Mouse (Mus musculus) bone marrow macrophage, adult 2 months (primary cell): ENCODE results near the gene Mybph. TPM values are rescaled to one million over a fixed set of nuclear protein-coding genes. Genes with fewer than 3 reads are reported as not detected.

Source experiments
- H3K27ac ChIP-seq: 2 replicates; pipeline ENCODE4 v1.5.1; 2012; ENCODE audit warnings: low read depth, low read length; ENCODE audit not compliant: insufficient read depth
- H3K4me1 ChIP-seq: 2 replicates; pipeline ENCODE4 v1.6.1; 2012; ENCODE audit warnings: low read length; ENCODE audit not compliant: control insufficient read depth, insufficient read depth
- H3K4me3 ChIP-seq: 2 replicates; pipeline ENCODE4 v1.5.1; 2012; ENCODE audit warnings: mild to moderate bottlenecking, low read length, moderate library complexity; ENCODE audit not compliant: insufficient read depth
- CTCF ChIP-seq: IDR thresholded peaks from 2 replicates; pipeline ENCODE4 v1.5.1; 2012; ENCODE audit warnings: low read depth, mild to moderate bottlenecking, low read length, moderate library complexity
- POLR2A ChIP-seq: IDR thresholded peaks from 2 replicates; pipeline ENCODE4 v1.6.1; 2012; ENCODE audit warnings: mild to moderate bottlenecking, low read depth, low read length, borderline replicate concordance
- polyA plus RNA-seq: library from polyadenylated mRNA; stranded (reverse); fragments of >200 nt; gene quantifications from 2 replicates; pipeline ENCODE4 v1.2.4, GENCODE M21; 2012; ENCODE audit not compliant: missing spikeins, insufficient read depth, insufficient read length

Gene Mybph
- polyA plus RNA-seq, 1 experiment, result not detected

DNA sequence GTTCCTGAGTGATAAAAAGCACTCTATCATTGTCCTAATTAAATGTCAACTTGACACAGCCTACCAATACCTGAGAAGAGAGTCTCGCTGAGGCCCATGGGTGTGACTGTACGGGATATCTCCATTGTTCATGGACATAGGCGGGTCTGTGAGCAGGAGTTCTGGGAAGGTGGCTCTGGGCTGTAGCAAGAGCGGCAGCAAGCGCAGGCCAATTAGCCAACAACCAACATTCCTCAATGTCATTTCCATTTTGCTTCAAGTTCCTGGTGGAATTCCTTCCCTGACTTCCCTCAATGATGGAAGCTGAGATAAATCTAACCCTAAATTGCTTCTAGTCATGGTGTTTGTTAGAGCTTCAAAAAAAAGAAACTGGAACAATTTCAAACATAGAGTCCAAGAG, 15.3 kb upstream of the Mybph start:
- Histone ChIP-seq H3K4me3 (no peak overlapping the region), H3K4me1 (no peaks in the 10 kb centered on the region), H3K27ac (no peak overlapping the region)
- TF ChIP-seq CTCF (no peak), POLR2A (no peak)

DNA sequence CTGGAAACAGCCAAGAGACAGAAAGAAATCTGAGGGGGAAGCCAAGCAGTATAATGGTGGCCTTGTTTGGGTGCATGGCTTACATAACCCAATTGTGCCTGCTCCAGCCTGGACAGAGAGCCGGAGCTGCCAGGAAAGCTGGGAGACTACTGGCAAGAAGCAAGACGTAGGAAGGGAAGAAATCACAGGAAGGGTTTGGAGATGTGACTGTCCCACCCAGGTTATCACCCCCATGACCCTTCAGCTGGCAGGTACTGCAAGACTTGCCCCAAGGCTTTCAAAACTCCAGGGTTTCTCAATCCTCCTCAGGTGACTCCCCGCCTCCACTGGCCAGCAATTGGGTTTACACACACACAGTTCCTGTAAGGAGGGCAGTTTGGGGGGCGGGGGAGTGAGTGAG, 11.2 kb upstream of the Mybph start, which contains the start of gene Chil1:
Chil1 (plus strand) TSS at position 152 of the 400 bp plus-strand sequence.
- Histone ChIP-seq H3K4me1 (no peaks in the 10 kb centered on the region), H3K27ac (no peak within 1 kb of the TSS), H3K4me3 (no peak within 1 kb of the TSS)
- TF ChIP-seq CTCF (no peak), POLR2A (no peak)

DNA sequence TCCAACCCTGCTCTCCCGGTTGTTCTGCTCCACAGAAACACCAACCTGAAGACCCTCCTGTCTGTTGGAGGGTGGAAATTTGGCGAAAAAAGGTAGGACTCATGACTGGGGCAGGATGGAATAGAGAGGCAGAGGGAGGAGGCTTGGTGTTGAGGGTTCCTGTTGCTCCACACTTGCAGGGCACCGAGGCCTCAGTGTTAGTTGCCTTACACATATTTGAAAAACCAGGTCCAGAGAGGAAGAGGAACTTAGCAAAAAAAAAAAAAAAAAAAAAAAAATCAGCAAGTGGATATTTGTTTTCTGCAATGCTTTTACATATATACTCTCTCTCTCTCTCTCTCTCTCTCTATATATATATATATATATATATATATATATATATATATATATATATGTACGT, 9.2 kb upstream of the Mybph start:
- TF ChIP-seq CTCF, result no peak
- TF ChIP-seq POLR2A, result no peak
- H3K4me3 ChIP-seq, result no peak overlapping the region
- no peak overlapping the region for H3K27ac ChIP-seq
- no peaks in the 10 kb centered on the region for H3K4me1 ChIP-seq

DNA sequence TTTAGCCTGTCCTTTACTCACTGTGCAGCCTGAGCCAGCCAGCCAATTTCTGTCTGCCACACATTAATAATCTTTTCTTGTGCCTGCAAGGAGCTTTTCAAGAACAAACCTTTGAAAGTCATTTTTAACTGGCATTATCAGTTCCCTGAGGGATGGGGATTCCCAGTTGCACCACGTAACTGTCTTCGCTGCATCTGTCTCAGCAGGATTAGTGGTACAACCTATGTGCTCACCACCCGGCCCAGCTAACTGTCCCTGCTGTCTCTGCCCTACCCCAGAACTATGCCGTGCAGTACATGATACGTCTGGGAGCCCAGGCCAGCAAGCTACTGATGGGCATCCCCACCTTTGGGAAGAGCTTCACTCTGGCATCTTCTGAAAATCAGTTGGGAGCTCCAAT, 5.0 kb upstream of the Mybph start:
- no peak overlapping the region for H3K27ac ChIP-seq
- H3K4me1 ChIP-seq, result no peaks in the 10 kb centered on the region
- TF ChIP-seq POLR2A (no peak), CTCF (no peak)
- no peak overlapping the region for H3K4me3 ChIP-seq

GRCm38 (mm10) chr1:134188989-134189729, 4.1 kb upstream of the Mybph start:
- Histone ChIP-seq H3K4me3 (no peak overlapping the region), H3K27ac (no peak overlapping the region), H3K4me1 (no peaks in the 10 kb centered on the region)
- TF ChIP-seq CTCF, result no peak
- no peak for TF ChIP-seq POLR2A

GRCm38 (mm10) chr1:134191192-134191591, 2.1 kb upstream of the Mybph start:
- Histone ChIP-seq H3K4me3 (no peak overlapping the region), H3K27ac (no peak overlapping the region), H3K4me1 (peaks cover 18% of the 10 kb centered on the region)
- no peak for TF ChIP-seq POLR2A

DNA sequence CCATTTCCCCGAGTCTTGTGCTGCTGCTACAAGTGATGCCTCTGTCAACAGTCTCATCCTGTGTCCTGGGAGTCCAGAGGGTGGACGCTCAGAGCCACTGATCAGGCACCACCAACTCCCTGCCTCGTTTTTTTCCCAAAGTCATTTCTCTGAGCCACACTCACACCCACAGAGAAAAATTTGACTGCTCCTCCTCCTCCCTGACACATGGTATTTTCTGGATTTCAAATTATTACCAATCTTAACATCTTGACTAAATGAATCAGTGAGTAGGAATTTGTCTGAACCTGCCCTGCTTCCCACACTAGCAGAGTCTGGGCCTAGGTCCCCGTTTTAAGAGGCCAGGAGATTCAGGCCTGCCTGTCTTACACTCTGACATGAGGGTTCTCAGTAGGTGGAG, 1.2 kb upstream of the Mybph start:
- H3K4me3 ChIP-seq, result no peak overlapping the region
- H3K27ac ChIP-seq, result no peak overlapping the region
- peaks cover 18% of the 10 kb centered on the region for H3K4me1 ChIP-seq
- no peak for TF ChIP-seq POLR2A
- no peak for TF ChIP-seq CTCF

DNA sequence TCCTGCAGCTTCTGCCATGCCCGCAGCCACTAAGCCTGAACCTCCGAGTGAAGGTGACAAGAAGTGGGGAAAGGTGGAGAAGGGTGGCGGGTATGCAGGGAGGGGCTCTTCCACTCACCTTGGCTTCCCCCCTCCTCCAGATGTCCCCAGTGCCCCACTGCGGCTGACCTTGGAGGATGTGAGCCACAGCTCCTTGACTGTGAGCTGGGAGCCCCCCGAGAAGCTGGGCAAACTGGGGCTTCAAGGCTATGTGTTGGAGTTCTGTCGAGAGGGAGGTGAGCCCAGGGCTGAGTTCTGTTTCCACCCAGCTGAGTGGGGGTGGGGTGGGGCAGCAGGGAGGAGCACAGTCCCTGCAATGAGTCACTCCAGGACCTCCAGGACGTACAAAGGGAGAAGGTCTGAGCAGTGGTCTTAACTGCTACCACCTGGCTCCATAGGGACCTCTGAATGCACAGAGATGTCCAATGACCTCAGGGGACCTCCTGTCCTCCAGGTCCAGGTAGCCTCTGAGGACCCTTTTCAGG, 488 bp downstream of the Mybph start:
- H3K4me3 ChIP-seq, result no peak overlapping the region
- H3K27ac ChIP-seq, result no peak overlapping the region
- H3K4me1 ChIP-seq, result peaks cover 18% of the 10 kb centered on the region
- no peak for TF ChIP-seq POLR2A
- no peak for TF ChIP-seq CTCF

GRCm38 (mm10) chr1:134194298-134195022, 1.2 kb downstream of the Mybph start:
- no peak overlapping the region for H3K4me3 ChIP-seq
- peaks cover 18% of the 10 kb centered on the region for H3K4me1 ChIP-seq
- TF ChIP-seq CTCF (no peak), POLR2A (no peak)
- H3K27ac ChIP-seq, result no peak overlapping the region

- peaks cover 18% of the 10 kb centered on the region for H3K4me1 ChIP-seq
- H3K4me3 ChIP-seq, result no peak overlapping the region; the same call in 1 of the 2 replicates
- H3K27ac ChIP-seq, result no peak overlapping the region
- TF ChIP-seq CTCF (no peak), POLR2A (no peak)
Observed at GRCm38 (mm10) chr1:134195117-134195516, 1.9 kb downstream of the Mybph start.
